Mouse (Mus musculus) kidney, postnatal 0 days (tissue): ENCODE measurements around the gene Olfr868. TPM values are rescaled to one million over a fixed set of nuclear protein-coding genes. Genes with fewer than 3 reads are reported as not detected.

ENCODE experiments used
- ATAC-seq: fragments of 200-750 bp; cut with Nextera tagmentation; replicated peaks from 2 replicates; pipeline ENCODE4 v1.8.0; 2017; ENCODE audit warnings: low read depth, moderate number of reproducible peaks, moderate TSS enrichment, moderate library complexity; ENCODE audit not compliant: low FRiP score
- DNase-seq: peaks from one replicate; pipeline ENCODE4 v3.0.0-alpha.2; 2016; ENCODE audit warnings: low spot score
- H3K27ac ChIP-seq: fragments of 300-500 bp; sonication (generic); 2 replicates; pipeline ENCODE4 v1.5.1; 2014; ENCODE audit warnings: mild to moderate bottlenecking
- H3K27me3 ChIP-seq: fragments of 300-500 bp; sonication (generic); 2 replicates; pipeline ENCODE4 v1.6.1; 2014; ENCODE audit warnings: low read length, mixed read lengths; ENCODE audit not compliant: insufficient read depth
- H3K36me3 ChIP-seq: fragments of 300-500 bp; sonication (generic); 2 replicates; pipeline ENCODE4 v1.6.1; 2014; ENCODE audit warnings: low read length, mixed read lengths; ENCODE audit not compliant: insufficient read depth
- H3K4me1 ChIP-seq: fragments of 300-500 bp; sonication (generic); replicated peaks from 2 replicates; pipeline ENCODE4 v1.6.1; 2014; ENCODE audit warnings: antibody characterized with exemption, low read length, mixed read lengths; ENCODE audit not compliant: insufficient read depth
- H3K4me2 ChIP-seq: fragments of 300-500 bp; sonication (generic); 2 replicates; pipeline ENCODE4 v1.6.1; 2014; ENCODE audit warnings: mild to moderate bottlenecking, low read length, moderate library complexity, mixed read lengths
- H3K4me3 ChIP-seq: fragments of 300-500 bp; sonication (generic); replicated peaks from 2 replicates; pipeline ENCODE4 v1.5.1; 2014; ENCODE audit warnings: low read depth, low read length
- H3K9ac ChIP-seq: fragments of 300-500 bp; sonication (generic); 2 replicates; pipeline ENCODE4 v1.6.1; 2014; ENCODE audit warnings: low read depth, low read length
- H3K9me3 ChIP-seq: fragments of 300-500 bp; sonication (generic); replicated peaks from 2 replicates; pipeline ENCODE4 v1.6.1; 2016; ENCODE audit warnings: low read length, inconsistent platforms, mixed read lengths
- CTCF ChIP-seq: IDR thresholded peaks from 2 replicates; pipeline ENCODE4 v1.5.1; 2016; ENCODE audit warnings: antibody characterized with exemption, low read depth, mild to moderate bottlenecking, moderate library complexity
- WGBS: fragments of 180-500 bp; shearing (Covaris S2); extraction: QIAGEN DNeasy Blood & Tissue Kit; methylation state at CpG from one replicate; pipeline ENCODE4 v1.1.7; 2014; 5-methylcytosine and 5-hydroxymethylcytosine counted together
- polyA plus RNA-seq: library from polyadenylated mRNA; unstranded; fragments of >200 nt; fragmentation: Nextera tagmentation; extraction: Ambion mirVana; gene quantifications from 2 replicates; pipeline ENCODE4 v1.2.1, GENCODE M21; 2015

Olfr868 gene
- not detected in 2 replicates for polyA plus RNA-seq

DNA sequence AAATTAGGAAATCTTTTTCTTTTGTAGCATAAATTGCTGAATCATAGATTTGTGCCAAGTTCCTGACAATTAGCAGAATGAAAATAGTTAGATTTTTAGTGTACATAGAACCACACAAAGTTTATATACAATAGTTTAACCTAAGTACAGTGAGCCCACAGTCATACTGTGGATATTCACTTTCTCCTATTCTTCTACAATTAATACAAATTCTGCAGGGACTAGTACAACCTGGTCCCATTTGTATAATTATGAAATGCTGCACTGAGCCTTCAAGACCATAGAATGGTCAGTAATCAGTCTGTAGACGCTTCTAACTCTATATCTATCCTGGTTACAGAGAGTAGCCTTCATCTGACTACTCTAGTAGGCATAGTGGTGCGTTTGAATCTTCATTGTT lies at the start of gene Olfr868:
TSS of gene Olfr868 (plus strand) at position 301 of the 400 bp plus-strand sequence.
- Histone ChIP-seq H3K4me2 (no peak within 1 kb of the TSS), H3K4me3 (no peak within 1 kb of the TSS), H3K27ac (no peak within 1 kb of the TSS), H3K4me1 (no peaks in the 10 kb centered on the region), H3K9ac (no peak within 1 kb of the TSS), H3K27me3 (no peaks in the 10 kb centered on the region), H3K36me3 (no peaks in the 10 kb centered on the region), H3K9me3 (no peaks in the 10 kb centered on the region)
- DNase-seq = no peak
- TF ChIP-seq CTCF = no peak
- no peak for ATAC-seq
- 32% methylated on average over 2 of the region's 2 CpGs for WGBS

DNA sequence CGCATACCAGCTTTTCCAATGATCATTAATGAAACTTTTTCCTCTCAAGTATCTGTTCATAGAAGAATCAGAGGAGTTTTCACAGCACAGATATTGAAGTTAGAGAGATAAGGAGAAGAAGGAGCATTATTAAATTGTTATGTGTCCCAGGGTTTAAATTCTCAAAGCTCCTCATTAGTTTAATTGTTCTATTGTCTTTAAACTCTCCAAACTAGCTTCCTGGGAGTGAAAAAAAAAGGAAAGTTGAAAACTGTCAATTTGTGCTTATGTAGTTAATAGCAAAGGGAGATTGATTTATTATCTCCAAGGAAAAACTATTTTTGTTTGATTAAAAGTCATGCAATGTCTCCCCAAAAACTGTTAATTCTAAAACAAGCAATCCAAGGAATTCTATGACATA lies 41.0 kb upstream of the Olfr868 start, which contains the start of gene Olfr867:
TSS of gene Olfr867 (minus strand) at position 101 of the 400 bp plus-strand sequence.
- TF ChIP-seq CTCF = no peak
- 73% methylated on average over 1 of the region's 1 CpGs for WGBS

DNA sequence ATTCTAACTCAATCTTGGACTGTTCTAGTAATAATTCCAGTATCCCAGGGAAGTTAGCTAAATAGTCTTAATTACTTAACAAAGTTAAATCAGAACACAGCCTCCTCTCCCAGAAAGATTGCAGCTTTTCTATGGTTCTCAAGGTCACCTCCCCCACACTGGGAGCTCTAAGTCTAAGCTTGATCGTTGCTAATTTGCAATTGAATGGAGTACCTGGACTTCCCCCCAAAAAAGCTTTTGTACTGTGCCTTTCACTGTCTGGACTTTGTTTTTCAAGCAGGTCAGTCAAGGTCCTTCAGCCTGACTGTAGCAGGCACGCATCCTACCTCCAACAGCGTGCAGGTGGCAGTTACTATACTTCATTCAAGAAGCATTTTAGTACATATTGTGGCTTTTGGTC lies 28.2 kb upstream of the Olfr868 start:
- no peaks in the 10 kb centered on the region for H3K4me1 ChIP-seq
- ATAC-seq (no peak), DNase-seq (no peak)
- H3K9me3 ChIP-seq = no peaks in the 10 kb centered on the region
- H3K9ac ChIP-seq = no peak overlapping the region
- no peak overlapping the region for H3K4me2 ChIP-seq
- no peaks in the 10 kb centered on the region for H3K36me3 ChIP-seq
- no peak overlapping the region for H3K4me3 ChIP-seq
- 75% methylated on average over 3 of the region's 3 CpGs for WGBS
- no peaks in the 10 kb centered on the region for H3K27me3 ChIP-seq
- no peak overlapping the region for H3K27ac ChIP-seq
- no peak for TF ChIP-seq CTCF

More for the DNA sequence above, 41.0 kb upstream of the Olfr868 start, which contains the start of gene Olfr867:
- Histone ChIP-seq H3K9ac (no peak within 1 kb of the TSS), H3K4me1 (no peaks in the 10 kb centered on the region), H3K4me2 (no peak within 1 kb of the TSS), H3K27me3 (no peaks in the 10 kb centered on the region), H3K36me3 (no peaks in the 10 kb centered on the region), H3K4me3 (no peak within 1 kb of the TSS), H3K27ac (no peak within 1 kb of the TSS), H3K9me3 (no peaks in the 10 kb centered on the region)
- DNase-seq = no peak
- ATAC-seq = no peak

DNA sequence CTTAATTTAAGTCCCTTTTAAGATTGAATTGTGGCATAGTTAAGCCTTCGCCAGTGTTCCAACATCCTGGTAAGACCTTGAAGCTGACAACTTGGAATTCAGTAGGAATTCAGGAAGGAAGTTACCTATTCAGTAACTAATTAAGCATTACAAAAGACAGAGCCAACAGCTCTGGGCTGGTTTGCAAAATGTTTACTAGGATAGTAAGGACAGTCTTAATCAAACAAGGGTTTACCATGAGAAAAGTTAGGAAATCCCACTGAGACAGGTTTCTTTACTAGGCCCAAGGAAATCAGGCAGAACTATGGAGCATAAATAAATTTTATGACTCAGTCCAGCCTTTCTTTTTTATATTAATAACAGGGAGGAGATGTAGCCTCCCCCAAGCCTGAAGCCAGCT lies 27.1 kb upstream of the Olfr868 start:
- DNase-seq (no peak), ATAC-seq (no peak)
- Histone ChIP-seq H3K4me2 (no peak overlapping the region), H3K9me3 (no peaks in the 10 kb centered on the region), H3K4me1 (no peaks in the 10 kb centered on the region), H3K27me3 (no peaks in the 10 kb centered on the region), H3K27ac (no peak overlapping the region), H3K9ac (no peak overlapping the region), H3K4me3 (no peak overlapping the region), H3K36me3 (no peaks in the 10 kb centered on the region)
- 90% methylated on average over 1 of the region's 1 CpGs for WGBS
- TF ChIP-seq CTCF = no peak

DNA sequence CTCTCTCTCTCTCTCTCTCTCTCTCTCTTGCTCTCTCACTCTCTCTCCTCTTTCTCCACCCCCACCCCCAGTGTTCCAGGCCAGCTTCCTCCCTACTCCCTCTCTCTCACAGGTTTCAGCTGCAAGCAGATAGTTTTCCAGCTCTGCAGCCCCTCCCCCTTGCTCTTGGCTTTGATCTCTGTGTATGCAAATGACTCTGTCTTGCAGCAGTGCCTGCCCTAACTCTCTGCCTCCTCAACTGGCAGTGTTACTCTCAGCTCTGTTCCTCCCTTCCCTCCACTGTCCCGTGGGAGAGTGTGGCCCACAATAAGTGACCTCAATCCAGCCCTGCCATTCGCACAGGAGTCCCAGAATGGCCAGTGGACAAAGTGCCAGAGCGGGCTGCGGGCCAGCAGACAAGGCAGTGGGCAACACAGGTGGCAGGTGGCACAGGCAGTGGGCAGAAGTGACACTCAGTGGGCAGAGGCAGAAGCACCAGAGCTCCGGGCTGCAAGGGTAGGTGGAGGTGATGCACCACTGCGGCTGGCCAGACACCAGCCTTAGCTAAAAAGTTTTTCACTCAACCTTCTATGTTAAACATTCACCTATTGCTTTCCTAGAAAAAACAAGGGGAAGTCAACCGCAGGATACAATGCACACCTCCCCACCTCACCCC lies 24.8 kb upstream of the Olfr868 start:
- Histone ChIP-seq H3K4me1 (no peaks in the 10 kb centered on the region), H3K4me3 (no peak overlapping the region), H3K36me3 (no peaks in the 10 kb centered on the region), H3K27ac (no peak overlapping the region), H3K27me3 (no peaks in the 10 kb centered on the region), H3K4me2 (no peak overlapping the region), H3K9me3 (no peaks in the 10 kb centered on the region), H3K9ac (no peak overlapping the region)
- 63% methylated on average over 7 of the region's 7 CpGs for WGBS
- DNase-seq = no peak
- ATAC-seq = no peak
- TF ChIP-seq CTCF = no peak

DNA sequence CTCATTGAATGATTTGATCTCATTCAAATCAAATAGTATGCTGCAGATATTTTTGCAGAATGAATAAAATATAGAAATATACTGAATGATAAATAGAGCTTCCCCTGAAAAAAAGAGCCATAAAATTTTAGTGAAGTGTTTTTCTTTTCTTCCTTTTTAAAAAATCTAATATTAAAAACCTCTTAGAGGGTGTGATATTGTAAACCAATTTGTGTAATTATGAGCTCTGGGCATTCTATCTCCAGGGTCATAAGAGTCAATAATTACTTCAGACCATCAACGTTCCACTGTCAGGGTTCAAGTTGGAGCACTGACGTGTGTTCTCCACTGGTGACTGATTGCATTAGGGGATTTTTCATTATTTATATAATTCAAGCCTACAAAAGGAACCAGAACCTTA lies 30.3 kb downstream of the Olfr868 start, which contains the start of gene Olfr869:
TSS of gene Olfr869 (plus strand) at position 301 of the 400 bp plus-strand sequence.
- no peak for ATAC-seq
- H3K9me3 ChIP-seq = no peaks in the 10 kb centered on the region
- DNase-seq = no peak
- 82% methylated on average over 2 of the region's 2 CpGs for WGBS
- H3K27ac ChIP-seq = no peak within 1 kb of the TSS
- no peak within 1 kb of the TSS for H3K4me3 ChIP-seq
- no peaks in the 10 kb centered on the region for H3K36me3 ChIP-seq
- no peaks in the 10 kb centered on the region for H3K4me1 ChIP-seq
- no peak for TF ChIP-seq CTCF
- H3K27me3 ChIP-seq = no peaks in the 10 kb centered on the region
- H3K9ac ChIP-seq = no peak within 1 kb of the TSS
- H3K4me2 ChIP-seq = no peak within 1 kb of the TSS

DNA sequence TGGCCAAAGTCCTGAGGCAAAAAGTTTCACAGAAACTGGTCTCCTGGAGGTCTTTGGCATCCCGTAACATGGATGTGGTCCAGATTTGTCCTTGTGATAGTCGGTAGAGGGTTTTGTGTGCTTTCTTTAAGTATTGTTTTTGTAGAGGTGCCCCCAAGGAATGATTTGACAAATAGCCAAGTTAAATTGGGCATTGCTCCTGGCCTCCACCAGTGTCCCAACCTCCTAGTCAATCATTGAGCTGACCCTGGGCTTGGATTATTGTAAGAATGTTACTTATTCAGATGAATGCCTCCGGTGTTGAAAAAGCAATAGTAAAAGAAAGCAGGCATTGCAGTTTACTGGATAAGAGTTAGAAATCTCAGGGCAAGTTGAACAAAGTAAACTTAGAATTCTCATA lies 51.3 kb downstream of the Olfr868 start:
- WGBS = 86% methylated on average over 3 of the region's 3 CpGs
- no peak for TF ChIP-seq CTCF

More for the DNA sequence above, 51.3 kb downstream of the Olfr868 start:
- H3K4me2 ChIP-seq = no peak overlapping the region
- no peak for DNase-seq
- H3K27me3 ChIP-seq = no peaks in the 10 kb centered on the region
- H3K9ac ChIP-seq = no peak overlapping the region
- H3K27ac ChIP-seq = no peak overlapping the region
- no peak overlapping the region for H3K4me3 ChIP-seq
- no peak for ATAC-seq
- H3K9me3 ChIP-seq = no peaks in the 10 kb centered on the region
- H3K36me3 ChIP-seq = no peaks in the 10 kb centered on the region
- H3K4me1 ChIP-seq = no peaks in the 10 kb centered on the region

Other genes starting within 250 kb of the Olfr868 start
- gene Olfr860, start 248.9 kb upstream of the Olfr868 start, polyA plus RNA-seq = not detected in 2 replicates
- gene Olfr862, start 210.6 kb upstream of the Olfr868 start, polyA plus RNA-seq = not detected in 2 replicates
- 0.32 and 0.37 TPM in 2 replicates for gene Olfr77, start 181.8 kb upstream of the Olfr868 start, polyA plus RNA-seq
- gene Olfr866, start 70.6 kb upstream of the Olfr868 start, polyA plus RNA-seq = not detected in 2 replicates
- not detected in 2 replicates for gene Olfr867, start 41.1 kb upstream of the Olfr868 start, polyA plus RNA-seq
- gene Olfr869, start 30.4 kb downstream of the Olfr868 start, polyA plus RNA-seq = not detected in 2 replicates
- gene Olfr870, start 75.4 kb downstream of the Olfr868 start, polyA plus RNA-seq = not detected in 2 replicates
- not detected in 2 replicates for gene Olfr871, start 113.6 kb downstream of the Olfr868 start, polyA plus RNA-seq
- gene Olfr872, start 138.5 kb downstream of the Olfr868 start, polyA plus RNA-seq = not detected in 2 replicates
- gene Olfr39, start 183.7 kb downstream of the Olfr868 start, polyA plus RNA-seq = not detected in 2 replicates
- not detected in 2 replicates for gene Olfr873, start 199.9 kb downstream of the Olfr868 start, polyA plus RNA-seq
- not detected in 2 replicates for gene Olfr18, start 237.5 kb downstream of the Olfr868 start, polyA plus RNA-seq